Mouse (Mus musculus) gastrocnemius, adult 18-20 months (tissue): ENCODE data around the gene Zfp27. TPM values are rescaled to one million over a fixed set of nuclear protein-coding genes. Genes with fewer than 3 reads are reported as not detected.
"Not testable (repeated sequence)": the region's sequence is repeated elsewhere in the genome, so short reads cannot be mapped to it uniquely, and the experiment has no call there.

ENCODE experiments used
- DNase-seq: peaks from one replicate; pipeline ENCODE4 v3.0.0; 2021; ENCODE audit warnings: low spot score
- microRNA-seq: library from miRNA; unstranded; fragments of <30 nt; microRNA quantifications from one replicate; pipeline ENCODE4 v1.2.0, GENCODE M21; 2021
- total RNA-seq, 2 experiments: library from RNA; stranded (reverse); gene quantifications; 2 replicates each; pipeline ENCODE4 v1.2.3; 2021

Gene Zfp27
- total RNA-seq, 2 experiments from 2014 or later = 7.9 to 8.1 TPM

GRCm38 (mm10) chr7:29892756-29893155, 13.6 kb downstream of the Zfp27 start:
- DNase-seq = no peak

- no peak for DNase-seq
Measured at GRCm38 (mm10) chr7:29890501-29890900, 15.9 kb downstream of the Zfp27 start.

- no peak for DNase-seq
Measured at GRCm38 (mm10) chr7:29880916-29881315, 25.5 kb downstream of the Zfp27 start.

- no peak for DNase-seq
Measured at GRCm38 (mm10) chr7:29880056-29880455, 26.3 kb downstream of the Zfp27 start.

GRCm38 (mm10) chr7:29877561-29877960, 28.8 kb downstream of the Zfp27 start:
- not testable (repeated sequence) for DNase-seq

GRCm38 (mm10) chr7:29874256-29874655, 32.1 kb downstream of the Zfp27 start:
- DNase-seq = no peak

- DNase-seq = no peak
Measured at GRCm38 (mm10) chr7:29861660-29862059, 44.7 kb downstream of the Zfp27 start.

- peak; percentile 93 for DNase-seq
Measured at GRCm38 (mm10) chr7:29859532-29860517, 46.5 kb downstream of the Zfp27 start, which contains the start of gene Zfp420. Zfp420 (plus strand) TSS chr7:29859979.

GRCm38 (mm10) chr7:29853219-29853842, 53.0 kb downstream of the Zfp27 start, which contains the start of gene Zfp940:
Zfp940 (minus strand) TSS chr7:29853669.
- DNase-seq = peak; percentile 86

GRCm38 (mm10) chr7:29852831-29853218, 53.5 kb downstream of the Zfp27 start:
- no peak for DNase-seq

GRCm38 (mm10) chr7:29844616-29845015, 61.8 kb downstream of the Zfp27 start:
- no peak for DNase-seq

Small RNA genes lying within 50 kb of the gene (microRNA-seq; reads per million reads assigned to microRNA genes)
- not detected for gene Mir7668

Other genes starting within 250 kb of the Zfp27 start
- gene Catsperg2, start 179.5 kb downstream of the Zfp27 start, total RNA-seq = not detected
- 1 to 10 TPM; 5.9 to 7.0 TPM for gene Zfp84, start 138.0 kb downstream of the Zfp27 start, total RNA-seq
- gene Zfp30, start 122.6 kb downstream of the Zfp27 start, total RNA-seq = 1 to 10 TPM; 1.9 to 2.1 TPM
- 1 to 10 TPM; 7.7 to 8.2 TPM for gene Zfp790, start 90.5 kb downstream of the Zfp27 start, total RNA-seq
- gene Zfp940, start 52.9 kb downstream of the Zfp27 start, total RNA-seq = 1 to 10 TPM; 2.3 TPM
- 1 to 10 TPM; 2.9 to 3.7 TPM for gene Zfp420, start 46.6 kb downstream of the Zfp27 start, total RNA-seq
- 1 to 10 TPM; 4.2 to 4.6 TPM for gene Zfp383, start 1.7 kb upstream of the Zfp27 start, total RNA-seq
- gene Zfp74, start 47.5 kb upstream of the Zfp27 start, total RNA-seq = 1 to 10 TPM; 5.4 to 6.4 TPM
- gene Zfp568, start 77.4 kb upstream of the Zfp27 start, total RNA-seq = 10 to 100 TPM; 11.0 to 16.9 TPM
- 1 to 10 TPM; 2.1 to 2.3 TPM for gene Zfp14, start 144.8 kb upstream of the Zfp27 start, total RNA-seq
- 1 to 10 TPM; 1.6 to 2.7 TPM for gene Zfp82, start 166.3 kb upstream of the Zfp27 start, total RNA-seq
- gene Gm26920, start 183.8 kb upstream of the Zfp27 start, total RNA-seq = not detected
- gene Zfp566, start 184.0 kb upstream of the Zfp27 start, total RNA-seq = 1 to 10 TPM; 2.2 to 3.4 TPM
- 10 to 100 TPM; 33.3 to 37.9 TPM for gene Zfp260, start 188.2 kb upstream of the Zfp27 start, total RNA-seq
- gene Zfp382, start 215.4 kb upstream of the Zfp27 start, total RNA-seq = 1 to 10 TPM; 1.3 TPM